Mouse (Mus musculus) urinary bladder, adult 2 months (tissue): ENCODE data around the gene Rpf1. TPM values are rescaled to one million over a fixed set of nuclear protein-coding genes. Genes with fewer than 3 reads are reported as not detected.

ENCODE experiments used
- DNase-seq: peaks from one replicate; pipeline ENCODE4 v3.0.0; 2022; ENCODE audit warnings: low spot score
- polyA plus RNA-seq: library from polyadenylated mRNA; depleted of rRNA; stranded (reverse); fragments of >200 nt; gene quantifications from 2 replicates; pipeline ENCODE4 v1.2.3, GENCODE M21; 2012; rRNA removed

The Rpf1 gene
- polyA plus RNA-seq, 1 experiment: 32.6 TPM

DNA sequence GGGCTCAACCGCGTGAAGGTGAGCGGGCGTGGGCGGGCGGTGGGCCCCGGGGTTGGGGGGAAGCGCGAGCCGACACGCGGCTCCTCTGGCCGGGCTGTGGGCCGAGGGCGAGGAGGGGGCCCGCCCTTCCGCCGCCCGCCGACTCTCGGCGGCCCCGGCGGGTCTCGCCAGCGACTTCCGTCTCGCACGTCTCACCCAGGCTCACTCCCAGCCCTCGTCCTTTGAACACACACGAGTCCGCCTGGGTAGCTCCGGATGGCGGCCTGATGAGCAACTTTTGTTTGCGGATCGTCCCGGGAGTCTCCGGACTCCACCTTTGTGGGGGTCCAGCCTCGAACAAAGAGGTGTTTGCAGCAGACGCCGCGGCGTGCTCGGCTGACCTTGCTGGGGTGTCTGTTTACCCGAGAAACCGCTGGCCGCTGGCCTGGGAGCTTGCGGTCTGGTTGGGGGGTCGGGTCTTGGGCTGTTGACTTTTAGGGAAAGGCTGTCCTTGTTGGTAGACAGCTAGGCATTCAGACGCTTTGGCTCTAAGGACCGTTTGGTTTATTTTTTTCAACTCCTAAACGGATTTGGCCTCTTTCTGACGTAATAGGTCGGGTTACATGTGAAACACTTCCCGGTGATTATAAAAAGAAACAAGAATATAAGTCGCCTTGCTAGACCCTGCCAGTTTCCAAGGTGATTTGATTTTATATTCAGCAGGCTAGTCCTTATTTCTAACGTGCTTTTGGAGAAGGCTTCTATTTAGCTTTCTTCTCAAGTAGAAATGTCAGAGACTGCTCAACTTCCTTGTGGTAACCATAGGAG lies 21.0 kb downstream of the Rpf1 start:
- DNase-seq: no peak

DNA sequence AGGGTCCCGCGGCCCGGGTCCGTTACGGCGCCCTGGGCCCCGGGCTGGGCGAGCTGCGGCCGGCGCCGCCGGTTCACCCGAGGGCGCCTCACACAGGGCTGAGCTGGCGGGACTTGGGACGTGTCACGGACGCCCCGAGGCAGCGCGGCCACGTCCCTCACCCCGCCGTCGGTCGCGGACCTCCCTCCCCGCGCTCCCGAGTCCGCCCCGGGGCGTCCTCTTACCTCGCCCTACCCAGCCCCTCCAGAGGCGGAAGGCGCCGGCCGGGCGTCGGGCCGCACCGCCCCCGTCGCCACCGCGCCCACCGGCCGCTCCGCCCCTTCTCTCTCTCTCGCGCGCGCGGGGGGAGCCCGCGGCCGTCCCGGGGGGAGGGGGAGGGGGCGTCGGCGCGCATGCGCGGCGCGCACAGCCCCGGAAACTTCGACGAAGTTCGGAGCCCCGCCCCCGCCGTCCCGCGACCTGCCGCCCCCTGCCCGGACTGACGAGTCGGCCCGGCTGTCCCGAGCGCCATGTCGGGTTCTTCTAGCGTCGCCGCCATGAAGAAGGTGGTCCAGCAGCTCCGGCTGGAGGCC lies 21.7 kb downstream of the Rpf1 start, which contains the start of the genes Spata1 and Gng5:
Gene Spata1, minus strand, starts transcription at position 323 of the 572 bp plus-strand sequence.
Gene Gng5, plus strand, starts transcription at position 377 of the 572 bp plus-strand sequence.
- peak; percentile 84 for DNase-seq

DNA sequence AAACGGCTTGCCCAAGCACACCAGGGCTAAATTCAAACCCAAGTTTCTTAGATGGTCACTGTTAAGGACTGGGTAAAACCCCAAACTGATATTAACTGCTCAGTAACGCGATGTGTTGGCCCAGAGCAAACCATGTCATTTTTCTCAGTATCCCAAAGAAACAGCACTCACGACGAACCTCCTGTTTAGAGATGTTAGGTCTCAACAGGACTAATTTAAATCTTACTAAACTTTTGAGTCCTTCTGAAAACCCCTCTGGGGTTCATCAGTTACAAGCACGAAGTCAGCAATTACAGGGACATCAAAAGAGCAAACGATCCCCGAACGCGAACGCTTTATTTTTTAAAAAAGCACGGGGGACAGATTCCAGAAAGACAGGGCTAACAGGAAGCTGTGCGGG lies 22.2 kb downstream of the Rpf1 start:
- no peak for DNase-seq

DNA sequence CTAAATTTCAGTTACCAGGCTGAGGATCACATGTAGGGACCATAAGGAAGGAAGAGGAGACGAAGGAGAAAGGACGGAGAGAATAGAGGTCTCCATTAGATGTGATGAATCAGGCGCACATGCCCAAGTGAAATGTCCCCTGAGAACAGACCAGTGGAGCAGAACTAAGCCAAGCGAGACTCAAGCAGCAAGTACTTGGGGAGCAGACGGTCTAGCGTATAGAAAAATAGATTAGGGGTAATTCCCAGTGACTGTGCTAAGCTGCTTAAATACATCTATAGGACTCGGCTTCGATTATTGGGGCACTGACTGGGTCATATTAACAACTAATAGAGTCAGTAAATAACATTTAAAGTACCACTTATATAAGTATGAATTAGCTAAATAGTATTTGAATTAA lies 26.3 kb downstream of the Rpf1 start:
- DNase-seq: no peak

DNA sequence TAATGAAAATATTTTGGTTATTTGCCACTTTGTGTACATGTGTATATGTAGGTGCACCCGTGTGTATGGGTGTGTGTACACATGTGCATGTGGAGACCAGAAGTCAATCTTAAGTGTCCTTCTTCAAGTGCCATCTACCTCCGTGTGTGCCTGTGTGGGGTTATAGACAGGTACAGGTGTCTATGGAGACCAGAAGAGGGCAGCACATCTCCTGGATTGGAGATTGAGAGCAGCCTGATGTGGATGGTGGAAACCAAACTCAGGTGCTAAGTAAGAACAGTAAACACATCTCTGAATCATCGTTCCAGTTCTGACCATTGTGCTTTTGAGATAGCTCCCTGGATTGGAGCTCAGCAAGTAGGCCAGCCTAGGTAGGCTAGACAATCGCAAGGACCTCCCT lies 34.8 kb downstream of the Rpf1 start:
- DNase-seq: no peak

DNA sequence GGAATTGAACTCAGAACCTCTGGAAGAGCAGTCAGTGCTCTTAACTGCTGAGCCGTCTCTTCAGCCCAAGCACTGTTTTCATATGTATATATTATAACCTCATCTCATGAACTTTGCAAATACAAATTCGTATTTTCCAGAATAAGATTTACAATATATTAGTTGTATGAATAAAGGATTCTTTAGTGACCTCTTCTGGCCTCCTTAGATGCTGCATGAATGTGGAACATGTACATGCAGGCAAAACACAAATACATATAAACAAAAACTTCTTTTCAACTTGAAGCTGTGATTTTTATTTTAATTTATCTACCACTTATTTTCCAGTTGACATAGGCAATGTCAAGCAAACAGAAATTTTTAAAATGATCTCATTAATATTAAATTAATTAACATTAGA lies 39.2 kb downstream of the Rpf1 start:
- no peak for DNase-seq

DNA sequence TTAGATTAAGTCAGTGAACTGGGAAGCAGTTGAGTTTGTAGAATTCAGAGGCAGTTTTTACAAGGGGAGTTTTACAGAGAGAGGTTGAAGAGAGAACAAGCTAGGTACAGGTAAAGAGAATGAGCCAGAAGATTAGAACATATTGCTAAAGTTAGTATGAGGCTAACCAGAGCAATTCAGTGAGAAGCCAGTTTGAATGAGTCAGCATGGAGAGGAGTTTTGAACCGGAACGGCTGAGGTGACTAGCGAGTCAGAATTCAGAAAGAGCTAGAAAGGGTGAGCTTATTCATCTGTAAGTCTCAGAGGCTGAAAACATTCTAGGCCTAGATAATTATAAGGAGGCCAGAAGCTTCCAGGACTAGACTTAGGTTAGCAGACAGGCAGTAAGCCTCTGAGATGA lies 46.8 kb downstream of the Rpf1 start:
- DNase-seq: no peak

DNA sequence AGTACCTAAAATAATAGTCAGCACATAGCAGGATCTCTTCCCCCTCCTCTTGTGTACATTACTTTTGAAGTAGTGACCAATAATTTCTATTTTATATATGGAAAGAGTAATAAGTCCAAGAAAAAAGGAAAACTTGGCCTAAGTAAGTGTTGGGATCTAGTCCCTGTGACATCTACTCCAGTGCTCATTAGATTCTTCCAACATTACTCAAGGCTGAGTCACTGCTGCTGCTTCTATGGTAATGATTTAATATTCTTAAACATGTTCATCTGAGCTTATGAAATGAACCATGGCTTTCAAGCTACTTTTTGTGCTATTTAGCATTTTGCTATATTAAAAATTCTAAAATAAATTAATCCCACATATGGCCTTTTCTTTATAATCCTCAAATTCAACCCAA lies 47.5 kb downstream of the Rpf1 start:
- no peak for DNase-seq

DNA sequence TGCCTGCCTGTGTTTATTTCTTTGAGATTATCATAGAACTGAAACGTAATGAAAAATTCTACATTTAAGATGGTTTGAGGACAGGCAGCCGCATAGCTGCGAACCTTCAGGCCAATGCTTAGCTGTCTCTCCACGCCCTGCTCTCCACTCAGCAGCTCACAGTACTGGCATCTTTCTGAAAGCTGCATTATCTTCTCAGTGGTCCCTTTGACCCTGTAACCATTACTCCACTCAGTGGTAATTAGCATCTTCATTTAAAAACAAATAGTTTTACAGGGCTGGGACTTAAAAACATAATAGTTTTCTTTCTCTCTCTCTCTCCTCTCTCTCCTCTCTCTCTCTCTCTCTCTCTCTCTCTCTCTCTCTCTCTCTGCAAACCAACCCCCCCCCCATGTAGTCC lies 48.6 kb downstream of the Rpf1 start:
- no peak for DNase-seq

DNA sequence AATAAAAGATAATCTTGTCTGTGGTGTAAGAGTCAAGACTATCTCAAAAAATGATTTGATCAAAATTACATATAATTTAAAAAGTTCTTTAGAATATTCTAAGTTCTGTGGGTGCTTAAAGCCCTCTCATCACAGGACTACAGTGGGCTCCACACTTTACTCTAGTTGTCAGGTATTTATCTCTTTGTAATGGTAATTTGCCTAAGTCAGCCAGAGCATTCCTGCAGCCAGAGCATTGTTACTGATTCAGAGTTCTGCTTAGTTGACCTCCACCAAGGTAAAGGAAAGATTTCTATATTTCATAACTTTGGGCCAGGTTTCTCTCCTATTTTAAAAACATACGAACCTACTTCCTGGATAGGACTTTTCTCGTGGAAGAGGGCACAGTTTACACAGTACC lies 52.0 kb downstream of the Rpf1 start:
- DNase-seq: no peak

DNA sequence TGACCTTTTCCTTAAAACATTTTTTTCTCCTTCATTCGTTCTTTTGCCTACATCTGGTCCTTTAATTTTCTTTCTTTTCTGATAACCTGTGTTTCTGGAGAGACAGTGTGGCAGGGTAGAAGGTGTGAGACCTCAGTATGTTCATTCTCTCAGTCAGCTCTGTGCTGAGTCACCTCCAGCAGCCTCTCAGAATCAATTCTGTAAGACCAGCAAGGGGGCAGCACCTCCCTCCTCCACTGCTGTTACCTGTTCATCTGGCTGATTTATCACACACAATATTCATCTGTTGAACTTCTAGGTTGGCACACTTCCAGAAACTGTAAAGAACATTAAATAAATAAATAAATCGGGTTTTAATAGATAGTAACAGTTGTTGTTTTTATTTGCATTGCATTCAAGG lies 58.3 kb downstream of the Rpf1 start:
- no peak for DNase-seq

Other genes with a start within 250 kb of the Rpf1 start
- gene Ssx2ip, start 116.8 kb downstream of the Rpf1 start, polyA plus RNA-seq: 10.9 and 13.8 TPM in 2 replicates
- 6.2 and 6.7 TPM in 2 replicates for gene Ctbs, start 71.6 kb downstream of the Rpf1 start, polyA plus RNA-seq
- 3.8 and 5.2 TPM in 2 replicates for gene Spata1, start 21.7 kb downstream of the Rpf1 start, polyA plus RNA-seq
- gene Gng5, start 21.6 kb downstream of the Rpf1 start, polyA plus RNA-seq: 275 and 321 TPM in 2 replicates
- not detected in 2 replicates for gene Uox, start 49.0 kb upstream of the Rpf1 start, polyA plus RNA-seq
- gene Dnase2b, start 94.2 kb upstream of the Rpf1 start, polyA plus RNA-seq: not detected in 2 replicates
- 0.17 TPM in 1 of 2 replicates, not detected in the other for gene 4930503B20Rik, start 129.9 kb upstream of the Rpf1 start, polyA plus RNA-seq
- gene Samd13, start 164.2 kb upstream of the Rpf1 start, polyA plus RNA-seq: 0.23 and 0.35 TPM in 2 replicates